Mouse (Mus musculus) cortical plate, adult 2 months (tissue): ENCODE measurements at regions not wholly inside any gene's neighbourhood (a gene's known extent, or its start where the extent isn't known, plus 50 kb on each side); places are given as distances from the start of the nearest gene placed in this dataset.

Source experiments
- CTCF ChIP-seq: fragments of 200-500 bp; IDR thresholded peaks from 2 replicates; pipeline ENCODE4 v1.5.1; 2011; ENCODE audit warnings: mild to moderate bottlenecking, control low read depth, low read length; ENCODE audit not compliant: insufficient read depth; ENCODE audit errors: extremely low read depth
- POLR2A ChIP-seq: fragments of 200-500 bp; IDR thresholded peaks from 2 replicates; pipeline ENCODE4 v1.6.1; 2011; ENCODE audit warnings: mild to moderate bottlenecking, low read length, control low read depth; ENCODE audit not compliant: insufficient read depth; ENCODE audit errors: extremely low read depth

DNA sequence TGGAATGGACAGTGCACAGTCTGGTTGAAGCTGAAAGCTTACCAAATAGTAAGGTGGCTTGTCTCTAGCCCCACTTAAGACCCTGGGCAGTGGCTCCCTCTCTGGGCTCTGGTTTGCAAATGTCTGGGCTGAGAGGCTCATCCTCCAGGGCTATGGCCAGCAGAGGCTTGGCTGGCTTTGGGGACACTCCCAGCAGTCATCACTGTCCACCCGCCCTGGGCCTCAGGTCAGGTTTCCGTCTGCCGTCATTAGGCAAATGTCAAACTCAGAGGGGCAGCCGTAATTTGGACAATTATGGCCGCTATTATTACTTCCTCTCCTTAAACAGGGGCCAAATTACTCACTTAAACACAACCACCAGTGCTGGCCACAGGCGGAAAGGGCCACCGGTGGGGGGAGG lies 83.5 kb downstream of the Barx1 start:
- TF ChIP-seq POLR2A (no peak), CTCF (no peak)
